Comparison of ENCODE assay signal across 8 mouse cellular contexts in genomic region chr6:59024164-59024724, GRCm38 (mm10). TPM values are rescaled to one million over a fixed set of nuclear protein-coding genes. Genes with fewer than 3 reads are reported as not detected.
A peak's percentile ranks its signal among the peaks of the same experiment; 100 is the strongest.
DNase-seq lines count a peak whose midpoint lies in the region; ATAC-seq lines count a peak whose summit lies in the region.

Gene Fam13a (minus strand): TSS chr6:59024549.

- H3K27me3 ChIP-seq in hindbrain, embryonic 14.5 days (ENCODE audit: control insufficient read depth, insufficient read depth, low read length) = no peaks in the 10 kb centered on the region

- peak within 1 kb of the TSS; percentile 55 for H3K4me3 ChIP-seq in hindbrain, embryonic 14.5 days (replicated peaks; ENCODE audit: low read length)

- peak; percentile 98 for ATAC-seq in hindbrain, embryonic 14.5 days (ENCODE audit: low FRiP score)

- DNase-seq in adipocyte (ENCODE audit: low spot score) = peak; percentile 97
- DNase-seq in cerebellum, postnatal 36 days = peak; percentile 60 to 62
- DNase-seq in frontal cortex, postnatal 36 days (ENCODE audit: low spot score in 2 of 2) = peak; percentile 81 to 84
- DNase-seq in hindbrain, embryonic 14.5 days (ENCODE audit: low spot score) = peak; percentile 83
- DNase-seq in layer of hippocampus, postnatal 25 days (ENCODE audit: extremely low spot score in 1 of 2, low spot score in 1 of 2) = peak; percentile 45 to 54
- DNase-seq in lung, postnatal 10 days = peak; percentile 92
- DNase-seq in retina, adult 2 months (ENCODE audit: low read depth, low spot score) = peak; percentile 37
- peak; percentile 25 for DNase-seq in urinary bladder, postnatal 10 days (ENCODE audit: low spot score)

- 0% methylated on average over 16 of the region's 16 CpGs for WGBS in hindbrain, embryonic 14.5 days

- peaks cover 8% of the 10 kb centered on the region for H3K4me1 ChIP-seq in hindbrain, embryonic 14.5 days (replicated peaks; ENCODE audit: control insufficient read depth, insufficient read depth, low read length)

- H3K27ac ChIP-seq in hindbrain, embryonic 14.5 days = peak within 1 kb of the TSS; percentile 80

- H3K9me3 ChIP-seq in hindbrain, embryonic 14.5 days (ENCODE audit: control insufficient read depth, low read length) = no peaks in the 10 kb centered on the region

- H3K36me3 ChIP-seq in hindbrain, embryonic 14.5 days (replicated peaks; ENCODE audit: control insufficient read depth, insufficient read depth) = no peaks in the 10 kb centered on the region

- peak within 1 kb of the TSS; percentile 72 for H3K9ac ChIP-seq in hindbrain, embryonic 14.5 days

- H3K4me2 ChIP-seq in hindbrain, embryonic 14.5 days (replicated peaks) = peak within 1 kb of the TSS; percentile 66

RNA-seq across cellular contexts. Expression of gene Fam13a, which starts in this region (rescaled TPM):
- 10.3 and 11.1 TPM in 2 replicates for polyA plus RNA-seq in hindbrain, embryonic 14.5 days (2014; fragmentation: Nextera tagmentation; extraction: Ambion mirVana)
- total RNA-seq in layer of hippocampus, postnatal 25 days (2021) = 10 to 100 TPM; 15.6 to 17.4 TPM

Comparison
In these comparisons a context has a peak if more than half of its experiments do, and no peak if none do; other contexts are left out.
1. Peak in every context shown above with its lines: DNase-seq, ATAC-seq, H3K4me3 ChIP-seq and H3K27ac ChIP-seq.
2. DNase-seq: peak in every context shown above with its lines; median percentile 97 in adipocyte; 92 in lung, postnatal 10 days; 83 in hindbrain, embryonic 14.5 days; 82 in frontal cortex, postnatal 36 days; 61 in cerebellum, postnatal 36 days; 50 in layer of hippocampus, postnatal 25 days; 37 in retina, adult 2 months; 25 in urinary bladder, postnatal 10 days.